Mouse (Mus musculus) heart, adult 2 months (tissue): ENCODE measurements around the gene Calml4. TPM values are rescaled to one million over a fixed set of nuclear protein-coding genes. Genes with fewer than 3 reads are reported as not detected.

Experiments used
- DNase-seq, 2 experiments: peaks; one replicate each; pipeline ENCODE4 v3.0.0; 2021
- H3K27ac ChIP-seq: fragments of 200-600 bp; 2 replicates; pipeline ENCODE4 v1.8.1; 2022
- H3K27me3 ChIP-seq: fragments of 200-500 bp; 2 replicates; pipeline ENCODE4 v1.6.1; 2012; ENCODE audit warnings: mild to moderate bottlenecking, low read length, inconsistent platforms, mixed read lengths; ENCODE audit not compliant: control insufficient read depth, insufficient read depth
- H3K36me3 ChIP-seq: fragments of 200-500 bp; 2 replicates; pipeline ENCODE4 v1.6.1; 2012; ENCODE audit warnings: low read length, inconsistent platforms; ENCODE audit not compliant: control insufficient read depth, insufficient read depth
- H3K4me1 ChIP-seq: fragments of 200-500 bp; 2 replicates; pipeline ENCODE4 v1.6.1; 2011; ENCODE audit warnings: low read length; ENCODE audit not compliant: control insufficient read depth, insufficient read depth
- H3K4me3 ChIP-seq: fragments of 200-600 bp; 2 replicates; pipeline ENCODE4 v1.8.1; 2022
- H3K79me2 ChIP-seq: fragments of 200-500 bp; replicated peaks from 2 replicates; pipeline ENCODE4 v1.6.1; 2012; ENCODE audit warnings: mild to moderate bottlenecking, inconsistent platforms, low read length, moderate library complexity, mixed read lengths; ENCODE audit not compliant: control insufficient read depth, insufficient read depth
- H3K9ac ChIP-seq: fragments of 200-500 bp; 2 replicates; pipeline ENCODE4 v1.6.1; 2012; ENCODE audit warnings: low read depth, mild to moderate bottlenecking, control low read depth, inconsistent platforms, low read length, mixed read lengths
- CTCF ChIP-seq: fragments of 200-600 bp; IDR thresholded peaks from 2 replicates; pipeline ENCODE4 v1.8.1; 2022; ENCODE audit warnings: antibody characterized with exemption, mild to moderate bottlenecking, moderate library complexity
- EP300 ChIP-seq: fragments of 200-500 bp; IDR thresholded peaks from 2 replicates; pipeline ENCODE4 v1.6.1; 2011; ENCODE audit warnings: low read depth, low read length, control low read depth; ENCODE audit not compliant: insufficient read depth
- POLR2A ChIP-seq: fragments of 200-500 bp; IDR thresholded peaks from 2 replicates; pipeline ENCODE4 v1.6.1; 2011; ENCODE audit warnings: mild to moderate bottlenecking, low read depth, low read length, control low read depth; ENCODE audit not compliant: insufficient read depth
- WGBS: fragments of 180-500 bp; shearing (Covaris S2); methylation state at CpG from one replicate; pipeline ENCODE4 v1.1.7; 2018; 5-methylcytosine and 5-hydroxymethylcytosine counted together
- intact Hi-C: fragments of 180-260 bp; cut with DNase I; formaldehyde crosslinking; loops from one replicate; pipeline ENCODE4 v1.15.1; 2025
- long read RNA-seq: library from polyadenylated mRNA; stranded (forward); transcript quantifications from one replicate; pipeline ENCODE4 v2.0.0, GENCODE M21; 2021
- polyA plus RNA-seq: library from polyadenylated mRNA; depleted of rRNA; stranded (reverse); fragments of >200 nt; gene quantifications from 2 replicates; pipeline ENCODE4 v1.2.3, GENCODE M21; 2012; rRNA removed
- total RNA-seq, 2 experiments: library from RNA; stranded (reverse); gene quantifications; 2 replicates each; pipeline ENCODE4 v1.2.3; 2021

The Calml4 gene
- total RNA-seq (1 to 10 TPM in 1 of 2 experiments, under 1 TPM in 1; 0.93 to 1.4 TPM), polyA plus RNA-seq (0.76 and 1.6 TPM in 2 replicates)
- long read RNA-seq = 0 reads

GRCm38 (mm10) chr9:62857719-62858261 lies at the start of gene Calml4:
TSS of gene Calml4 (plus strand) at chr9:62858080.
- Histone ChIP-seq H3K4me3 (peak within 1 kb of the TSS; percentile 26; the same call in 1 of the 2 replicates), H3K27ac (peak within 1 kb of the TSS; percentile 59), H3K4me1 (peaks cover 5% of the 10 kb centered on the region), H3K79me2 (no peaks in the 10 kb centered on the region), H3K27me3 (no peaks in the 10 kb centered on the region), H3K9ac (no peak within 1 kb of the TSS), H3K36me3 (no peaks in the 10 kb centered on the region)
- WGBS = 36% methylated on average over 20 of the region's 20 CpGs
- intact Hi-C loops = no loop called here
- DNase-seq = peak; percentile 78 to 80
- no peak for TF ChIP-seq CTCF
- no peak for TF ChIP-seq EP300
- no peak for TF ChIP-seq POLR2A

- 20% methylated on average over 8 of the region's 8 CpGs for WGBS
- peaks cover 9% of the 10 kb centered on the region for H3K4me1 ChIP-seq
- TF ChIP-seq POLR2A (no peak), EP300 (no peak), CTCF (no peak)
- peak overlapping the region; percentile 86 for H3K4me3 ChIP-seq
- H3K27me3 ChIP-seq = no peaks in the 10 kb centered on the region
- H3K27ac ChIP-seq = no peak overlapping the region
- peaks cover 9% of the 10 kb centered on the region for H3K36me3 ChIP-seq
- H3K9ac ChIP-seq = no peak overlapping the region
- H3K79me2 ChIP-seq = peaks cover 9% of the 10 kb centered on the region; the same call in 1 of the 2 replicates
- DNase-seq = no peak
- intact Hi-C loops = no loop called here
These were observed 47.8 kb upstream of the Calml4 start for GRCm38 (mm10) chr9:62810095-62810494.

- H3K4me3 ChIP-seq = peak overlapping the region; percentile 86
- under 1% methylated on average over 58 of the region's 58 CpGs for WGBS
- H3K9ac ChIP-seq = peak overlapping the region; percentile 98
- no peak for DNase-seq
- peaks cover 9% of the 10 kb centered on the region for H3K36me3 ChIP-seq
- peak overlapping the region; percentile 98 for H3K27ac ChIP-seq
- intact Hi-C loops = loop anchor here (1.0 kb wide), 1 partner anchor 17 kb away; no protein-coding TSS in a partner anchor
- no peak for TF ChIP-seq EP300
- peak; percentile 20 for TF ChIP-seq CTCF
- peaks cover 9% of the 10 kb centered on the region; the same call in 1 of the 2 replicates for H3K79me2 ChIP-seq
- H3K27me3 ChIP-seq = no peaks in the 10 kb centered on the region
- peaks cover 9% of the 10 kb centered on the region for H3K4me1 ChIP-seq
These were observed 47.1 kb upstream of the Calml4 start for GRCm38 (mm10) chr9:62810543-62811515.

- Histone ChIP-seq H3K9ac (peak within 1 kb of the TSS; percentile 98), H3K4me1 (peaks cover 9% of the 10 kb centered on the region), H3K79me2 (peaks cover 9% of the 10 kb centered on the region; the same call in 1 of the 2 replicates), H3K27ac (peak within 1 kb of the TSS; percentile 98), H3K4me3 (peak within 1 kb of the TSS; percentile 86), H3K27me3 (no peaks in the 10 kb centered on the region), H3K36me3 (peaks cover 9% of the 10 kb centered on the region)
- intact Hi-C loops = loop anchor here (1.0 kb wide), 1 partner anchor 17 kb away; no protein-coding TSS in a partner anchor
- TF ChIP-seq EP300 (peak; percentile 71; the same call in 1 of the 2 replicates), POLR2A (peak; percentile 85), CTCF (no peak; the same call in 1 of the 2 replicates)
- DNase-seq = peak; percentile 94 to 95
- WGBS = under 1% methylated on average over 64 of the region's 68 CpGs
These were observed 46.3 kb upstream of the Calml4 start, which contains the start of gene Fem1b for GRCm38 (mm10) chr9:62811516-62812121. TSS of gene Fem1b (minus strand) at chr9:62811934.

GRCm38 (mm10) chr9:62812216-62813049 lies 45.4 kb upstream of the Calml4 start:
- Histone ChIP-seq H3K36me3 (peaks cover 9% of the 10 kb centered on the region), H3K4me1 (peaks cover 12% of the 10 kb centered on the region), H3K79me2 (peaks cover 9% of the 10 kb centered on the region; the same call in 1 of the 2 replicates), H3K27ac (peak overlapping the region; percentile 98), H3K4me3 (peak overlapping the region; percentile 86), H3K27me3 (no peaks in the 10 kb centered on the region), H3K9ac (peak overlapping the region; percentile 98)
- intact Hi-C loops = no loop called here
- DNase-seq = no peak
- WGBS = 19% methylated on average over 14 of the region's 14 CpGs
- TF ChIP-seq CTCF (no peak), POLR2A (no peak), EP300 (no peak)
